Mouse (Mus musculus): ENCODE results near the gene Prps1.

GRCm38 (mm10) chrX:140418467-140418866, 37.9 kb upstream of the Prps1 start:
- TF ChIP-seq POLR2A (IDR thresholded peaks at IDR 0.05; ENCODE audit: insufficient read depth, low read depth, low read length) (no peak), CTCF (IDR thresholded peaks at IDR 0.05) (no peak), EP300 (IDR thresholded peaks at IDR 0.05; ENCODE audit: insufficient read depth, low read depth, low read length) (no peak)
